Mouse (Mus musculus) cerebellum, postnatal 14 days (tissue): ENCODE data around the gene Ccdc47.

Source experiments
- DNase-seq, 2 experiments: peaks; one replicate each; pipeline ENCODE4 v3.0.0; 2021; ENCODE audit warnings: mixed read lengths in 2 of 2

The Ccdc47 gene

GRCm38 (mm10) chr11:106195341-106195740 is 20.8 kb downstream of the Ccdc47 start:
- DNase-seq: no peak

GRCm38 (mm10) chr11:106194891-106195290 is 21.3 kb downstream of the Ccdc47 start:
- DNase-seq: no peak

GRCm38 (mm10) chr11:106194155-106194541 is 22.0 kb downstream of the Ccdc47 start:
- DNase-seq: no peak

GRCm38 (mm10) chr11:106193371-106194154 is 22.6 kb downstream of the Ccdc47 start:
- DNase-seq: peak; percentile 97 to 98

- peak in 1 of 2 experiments; percentile 21 for DNase-seq
Measured at GRCm38 (mm10) chr11:106192657-106193370, 23.3 kb downstream of the Ccdc47 start.

GRCm38 (mm10) chr11:106192241-106192640 is 23.9 kb downstream of the Ccdc47 start:
- no peak for DNase-seq

- DNase-seq: no peak
Measured at GRCm38 (mm10) chr11:106191716-106192115, 24.4 kb downstream of the Ccdc47 start.

- DNase-seq: no peak
Measured at GRCm38 (mm10) chr11:106187326-106187725, 28.8 kb downstream of the Ccdc47 start.

- DNase-seq: no peak
Measured at GRCm38 (mm10) chr11:106180449-106180801, 35.7 kb downstream of the Ccdc47 start.

GRCm38 (mm10) chr11:106179711-106180448 is 36.3 kb downstream of the Ccdc47 start:
- DNase-seq: peak in 1 of 2 experiments; percentile 28

- DNase-seq: no peak
Measured at GRCm38 (mm10) chr11:106178036-106178782, 37.9 kb downstream of the Ccdc47 start.

GRCm38 (mm10) chr11:106176372-106176771 is 39.8 kb downstream of the Ccdc47 start:
- no peak for DNase-seq

GRCm38 (mm10) chr11:106175081-106175480 is 41.1 kb downstream of the Ccdc47 start:
- DNase-seq: peak; percentile 50 to 56

- peak; percentile 54 to 58 for DNase-seq
Measured at GRCm38 (mm10) chr11:106174372-106174771, 41.8 kb downstream of the Ccdc47 start.

- no peak for DNase-seq
Measured at GRCm38 (mm10) chr11:106173228-106173627, 42.9 kb downstream of the Ccdc47 start.

- peak in 1 of 2 experiments; percentile 59 for DNase-seq
Measured at GRCm38 (mm10) chr11:106170807-106171206, 45.3 kb downstream of the Ccdc47 start.

- no peak for DNase-seq
Measured at GRCm38 (mm10) chr11:106167435-106167834, 48.7 kb downstream of the Ccdc47 start.

- DNase-seq: no peak
Measured at GRCm38 (mm10) chr11:106164601-106165180, 51.5 kb downstream of the Ccdc47 start.

- DNase-seq: no peak
Measured at GRCm38 (mm10) chr11:106163546-106163945, 52.6 kb downstream of the Ccdc47 start.

GRCm38 (mm10) chr11:106162237-106162636 is 53.9 kb downstream of the Ccdc47 start:
- peak in 1 of 2 experiments; percentile 41 for DNase-seq

GRCm38 (mm10) chr11:106160841-106161721 is 55.1 kb downstream of the Ccdc47 start, which contains the start of the genes Gm10840 and Limd2:
Gene Gm10840 (plus strand): TSS chr11:106160850.
Gene Limd2 (minus strand): TSS chr11:106160860.
- DNase-seq: peak; percentile 70 to 78
